Mouse (Mus musculus) embryo, embryonic 9.5 days (tissue): Measurements from ENCODE around the gene Cdkn1a.
"Not testable (repeated sequence)": the region's sequence is repeated elsewhere in the genome, so short reads cannot be mapped to it uniquely, and the experiment has no call there.

Experiments
- DNase-seq: peaks from one replicate; pipeline ENCODE4 v3.0.0-alpha.2; 2017; ENCODE audit errors: extremely low spot score

Gene Cdkn1a

GRCm38 (mm10) chr17:29058487-29058886, 32.3 kb upstream of the Cdkn1a start:
- no peak for DNase-seq

DNA sequence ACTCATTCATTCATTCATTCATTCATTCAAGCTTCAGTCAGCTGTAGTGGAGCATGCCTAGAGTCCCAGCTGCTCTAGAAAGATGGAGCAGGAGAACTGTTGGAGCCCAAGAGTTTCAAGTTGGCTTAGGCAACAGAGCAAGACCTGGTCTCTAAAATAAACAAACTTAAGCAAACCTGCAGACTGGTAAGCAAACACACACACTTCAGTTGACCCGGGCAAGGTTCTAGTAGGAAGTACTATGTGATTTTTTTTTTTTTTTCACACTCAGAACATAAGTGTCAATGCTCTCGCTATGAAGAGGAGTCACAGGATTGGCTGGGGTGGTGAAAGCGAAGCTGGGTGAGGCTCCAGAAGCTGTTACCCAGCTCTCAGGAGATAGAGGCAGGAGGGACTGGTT, 31.2 kb upstream of the Cdkn1a start:
- no peak for DNase-seq

DNA sequence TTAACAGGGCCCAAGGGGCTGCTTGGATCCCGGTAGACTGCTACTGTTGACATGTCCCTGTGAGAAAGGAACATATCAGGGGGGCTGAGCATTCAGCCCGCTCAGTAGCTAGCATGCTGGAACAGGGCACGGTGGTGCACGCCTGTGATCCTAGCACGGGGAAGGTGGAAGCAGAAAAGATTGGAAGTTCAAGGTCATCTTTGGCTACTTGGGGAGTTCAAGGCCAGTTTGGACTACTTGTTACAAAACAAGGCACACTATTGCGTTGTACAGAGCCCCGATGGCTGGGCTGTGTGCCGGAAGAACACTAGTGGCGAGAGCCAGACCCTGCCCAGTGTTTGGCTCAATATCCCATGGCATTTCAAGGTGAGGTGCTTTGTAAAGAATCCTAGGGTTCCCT, 29.8 kb upstream of the Cdkn1a start:
- no peak for DNase-seq

DNA sequence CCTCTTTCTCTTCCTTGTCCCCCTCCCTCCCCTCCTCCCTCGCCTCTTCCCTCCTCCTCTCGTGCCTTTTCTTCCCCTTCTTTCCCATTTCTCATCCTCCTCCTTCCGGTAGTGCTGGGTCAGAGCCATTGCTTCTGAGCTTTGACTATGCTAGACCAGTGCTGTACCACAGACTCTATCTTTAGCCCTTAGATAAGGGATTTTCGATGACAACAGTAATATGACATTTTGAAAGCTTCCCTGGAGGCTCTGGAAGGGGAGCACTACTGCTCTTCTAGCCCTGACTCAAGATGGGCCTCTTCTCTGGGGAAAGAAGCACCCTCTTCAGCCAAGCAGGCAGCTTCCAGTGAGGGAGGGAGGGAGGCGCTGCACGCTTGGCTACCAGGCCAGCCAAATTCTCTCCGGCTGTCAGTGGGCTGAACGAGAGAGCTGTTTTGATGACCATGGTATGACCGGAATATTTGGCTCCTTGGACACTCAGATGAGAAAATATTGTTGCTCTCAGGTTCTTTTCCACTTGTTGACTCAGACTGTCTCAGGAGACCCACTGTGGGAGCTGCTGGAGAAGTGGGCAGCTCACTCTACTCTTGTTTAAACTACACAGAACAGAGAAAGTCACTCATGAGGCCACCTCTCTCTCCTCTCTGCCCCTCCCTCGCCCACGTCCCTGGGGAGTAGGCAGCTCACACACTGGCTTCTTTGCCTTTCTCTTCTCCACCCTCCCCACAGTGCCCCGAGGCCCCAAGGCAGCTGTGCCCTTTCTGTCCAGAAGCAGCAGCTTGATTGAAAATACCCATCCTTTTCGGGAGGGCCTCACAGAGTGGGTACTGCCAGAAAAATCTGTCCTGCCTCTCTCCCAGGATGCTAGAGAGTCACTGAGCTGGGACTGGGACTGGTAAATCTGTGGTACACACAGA, 28.4 kb upstream of the Cdkn1a start:
- DNase-seq: no peak

DNA sequence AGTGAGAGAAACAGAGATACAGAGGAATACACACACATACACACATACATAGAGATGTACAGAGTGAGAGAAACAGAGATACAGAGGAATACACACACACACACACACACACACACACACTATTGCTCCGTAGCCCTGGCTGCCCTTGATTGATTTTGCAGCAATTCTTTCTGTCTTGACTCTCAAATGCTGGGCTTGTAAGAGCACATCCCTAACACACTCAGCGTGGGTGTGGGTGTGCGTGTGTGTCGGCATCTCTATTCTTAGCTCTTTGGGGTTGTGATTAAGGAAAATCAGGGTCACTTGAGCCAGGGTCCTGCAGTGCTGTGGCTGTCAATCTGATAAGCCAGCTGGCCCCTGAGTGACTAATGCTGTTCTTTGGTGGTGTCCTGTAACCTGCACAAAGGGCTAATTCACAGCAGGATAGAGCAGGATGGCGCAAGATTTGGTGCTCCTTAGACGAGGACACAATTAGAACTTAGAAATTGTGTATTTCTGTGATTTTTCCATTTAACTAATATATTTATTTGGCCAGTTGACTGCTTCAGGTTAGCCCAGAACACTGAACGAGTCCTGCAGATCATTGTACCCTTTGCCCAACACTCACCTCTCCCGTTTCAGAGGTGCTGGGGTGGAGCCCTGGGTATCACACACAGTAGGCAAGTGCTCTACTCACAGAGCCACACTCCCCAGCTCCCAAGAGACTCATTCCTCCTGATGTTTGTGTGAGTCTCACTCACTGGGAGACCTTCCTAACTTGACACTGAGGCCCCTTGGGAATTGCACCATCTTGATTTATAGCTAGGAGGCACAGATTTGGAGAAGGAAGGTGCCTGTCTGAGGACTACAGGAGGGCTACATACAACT, 27.4 kb upstream of the Cdkn1a start:
- no peak for DNase-seq

DNA sequence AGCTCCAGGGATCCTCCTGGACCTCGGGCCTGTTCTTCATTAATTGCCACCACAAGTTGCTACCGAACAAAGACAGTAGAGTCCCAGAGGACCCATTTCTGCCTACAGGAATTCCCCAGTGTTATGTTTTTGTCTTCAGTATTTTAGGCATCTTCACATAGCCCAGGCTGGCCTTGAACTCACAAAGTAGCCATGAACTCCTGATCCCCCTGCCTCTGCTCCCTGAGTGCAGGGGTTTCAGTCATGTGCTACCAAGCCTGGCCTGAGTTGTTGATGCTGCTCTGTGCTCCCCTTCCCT, 26.8 kb upstream of the Cdkn1a start:
- no peak for DNase-seq

DNA sequence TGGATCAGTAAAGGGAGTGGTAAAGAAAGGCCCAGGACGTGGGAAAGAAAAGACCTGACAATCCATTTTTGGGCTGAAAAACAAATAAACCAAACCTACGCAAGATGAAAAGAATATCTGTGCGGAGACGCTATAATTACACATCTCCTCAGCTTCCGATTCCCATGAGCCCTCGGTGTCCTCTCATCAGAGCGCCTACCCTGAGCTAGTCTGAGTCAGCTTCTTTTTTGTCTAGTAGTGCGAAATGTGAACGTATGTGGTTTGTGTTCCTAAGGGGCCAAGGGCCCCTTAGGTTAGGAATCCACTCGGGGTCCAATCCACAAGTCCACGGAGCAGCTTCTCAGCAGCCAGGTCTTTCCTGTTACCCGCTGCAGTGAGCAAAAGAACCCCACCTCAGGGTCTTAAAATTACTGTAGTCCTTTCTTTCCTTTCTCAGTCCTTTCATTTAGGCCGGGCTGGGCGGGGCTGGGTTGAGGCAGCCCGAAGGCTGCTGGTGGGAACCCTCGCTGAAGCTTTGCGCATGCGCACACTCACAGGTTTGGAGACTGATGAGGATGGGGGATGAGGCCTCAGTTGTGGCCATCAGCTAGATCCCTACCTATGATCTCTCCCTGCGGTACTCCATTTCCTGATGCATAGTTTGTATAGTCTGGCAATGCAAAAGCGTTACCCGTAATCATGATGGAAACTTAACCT, 25.4 kb upstream of the Cdkn1a start:
- DNase-seq: no peak

DNA sequence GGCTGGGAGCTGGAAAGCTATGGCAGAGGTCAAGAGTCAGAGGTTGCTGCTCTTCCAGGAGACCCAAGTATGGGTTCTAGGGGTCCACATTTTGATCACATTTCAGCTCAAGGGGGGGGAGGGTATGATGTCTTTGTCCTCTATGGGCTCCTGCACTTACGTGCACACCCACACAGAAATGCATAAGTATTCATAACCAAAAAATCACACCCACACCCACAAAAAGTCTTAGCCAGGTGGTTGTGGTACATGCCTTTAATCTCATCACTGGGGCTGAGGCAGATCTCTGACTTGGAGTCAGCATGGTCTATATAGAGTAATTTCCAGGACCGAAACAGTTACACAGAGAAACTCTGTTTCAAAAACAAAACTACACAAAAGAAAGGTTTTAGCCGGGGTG, 24.8 kb upstream of the Cdkn1a start:
- DNase-seq: no peak

DNA sequence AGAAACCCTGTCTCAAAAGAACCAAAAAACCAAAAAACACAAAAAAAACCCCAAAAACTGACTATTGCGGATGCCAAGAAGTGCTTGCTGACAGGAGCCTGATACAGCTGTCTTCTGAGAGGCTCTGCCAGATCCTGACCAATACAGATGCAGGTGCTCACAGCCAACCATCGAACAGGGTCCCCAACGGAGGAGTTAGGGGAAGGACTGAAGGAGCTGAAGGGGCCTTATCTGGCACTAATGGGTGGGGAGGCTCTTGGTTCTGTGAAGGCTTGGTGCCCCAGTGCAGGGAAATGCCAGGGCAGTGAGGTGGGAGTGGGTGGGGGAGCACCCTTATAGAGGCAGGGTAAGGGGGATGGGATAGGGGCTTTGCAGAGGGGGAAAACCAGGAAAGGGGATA, 23.4 kb upstream of the Cdkn1a start:
- DNase-seq: not testable (repeated sequence)

DNA sequence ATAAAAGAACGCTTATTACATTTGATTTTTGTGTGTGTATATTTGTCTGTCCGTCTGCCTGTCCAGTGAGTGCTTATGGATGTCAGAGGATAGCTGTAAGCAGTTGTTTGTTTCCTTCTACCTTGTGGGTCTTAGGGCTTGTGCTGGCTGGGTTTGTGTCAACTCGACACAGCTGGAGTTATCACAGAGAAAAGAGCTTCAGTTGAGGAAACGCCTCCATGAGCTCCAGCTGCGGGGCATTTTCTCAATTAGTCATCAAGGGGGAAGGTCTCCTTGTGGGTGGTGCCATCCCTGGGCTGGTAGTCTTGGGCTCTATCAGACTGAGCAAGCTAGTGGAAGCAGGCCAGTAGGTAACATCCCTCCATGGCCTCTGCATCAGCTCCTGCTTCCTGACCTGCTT, 22.9 kb upstream of the Cdkn1a start:
- DNase-seq: no peak

- DNase-seq: no peak
These were observed 21.7 kb upstream of the Cdkn1a start for GRCm38 (mm10) chr17:29069063-29069462.

DNA sequence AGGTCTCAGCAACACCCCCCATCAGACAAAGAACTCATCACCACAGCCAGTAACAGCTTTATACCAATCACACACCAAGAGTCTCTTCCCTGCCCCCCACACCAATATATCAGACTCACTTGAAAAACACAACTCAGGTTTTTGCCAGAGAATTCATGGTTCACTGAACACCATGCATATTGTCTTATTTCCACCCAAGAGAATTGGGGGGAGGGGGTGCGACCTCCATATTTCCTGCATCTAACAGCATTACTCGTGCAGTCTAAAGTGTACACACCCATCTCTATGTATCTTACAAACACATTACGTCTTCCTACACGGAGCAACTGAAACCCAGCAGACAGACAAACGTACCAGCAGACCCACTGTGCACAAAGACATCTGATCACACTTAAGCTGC, 19.0 kb upstream of the Cdkn1a start:
- DNase-seq: no peak

GRCm38 (mm10) chr17:29072701-29073307, 18.0 kb upstream of the Cdkn1a start:
- no peak for DNase-seq

DNA sequence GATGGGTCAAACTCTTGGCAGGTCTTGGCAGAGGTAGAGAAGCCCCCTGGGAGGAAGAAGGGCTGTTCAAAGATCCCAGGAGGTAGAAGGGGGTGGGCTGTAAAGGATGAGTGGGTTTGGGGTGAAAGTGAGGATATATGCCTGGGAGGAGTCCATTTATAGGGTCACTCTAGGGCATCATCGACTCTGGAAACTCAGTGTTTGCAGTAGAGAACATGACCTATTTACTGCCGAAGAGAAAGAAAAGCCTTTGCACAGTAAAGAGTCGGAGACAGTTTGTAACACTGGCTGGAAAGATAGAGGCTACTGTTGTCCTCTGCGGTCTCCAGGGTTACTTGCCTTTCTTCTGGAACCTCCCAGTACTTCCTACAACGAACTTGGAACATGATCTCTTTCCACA, 17.5 kb upstream of the Cdkn1a start:
- DNase-seq: no peak

- DNase-seq: no peak
These were observed 16.7 kb upstream of the Cdkn1a start for GRCm38 (mm10) chr17:29074085-29074484.

DNA sequence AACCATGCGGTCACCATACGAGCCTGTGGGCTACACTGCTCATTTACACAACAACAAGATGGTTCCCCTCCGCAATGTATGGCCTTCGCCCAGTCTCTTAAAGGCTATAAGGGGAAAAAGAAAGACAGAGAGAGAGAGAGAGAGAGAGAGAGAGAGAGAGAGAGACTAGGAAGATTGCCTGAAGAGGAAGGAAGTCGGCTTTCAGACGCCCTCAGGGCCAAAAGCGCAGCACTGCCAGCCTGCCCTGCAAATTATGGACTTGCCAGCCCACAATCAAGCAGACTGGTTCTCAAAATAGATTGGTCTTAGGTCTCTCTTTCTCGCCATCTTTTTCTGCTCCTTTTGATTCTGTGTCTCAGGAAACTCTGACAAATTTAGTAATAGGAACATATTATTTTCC, 14.5 kb upstream of the Cdkn1a start:
- DNase-seq: no peak

GRCm38 (mm10) chr17:29077786-29078509, 12.8 kb upstream of the Cdkn1a start:
- no peak for DNase-seq

- DNase-seq: peak; percentile 51
These were observed 12.0 kb upstream of the Cdkn1a start for GRCm38 (mm10) chr17:29078519-29079383.

GRCm38 (mm10) chr17:29080758-29081617, 9.8 kb upstream of the Cdkn1a start:
- peak; percentile 66 for DNase-seq
